Mouse (Mus musculus) embryonic facial prominence, embryonic 15.5 days (tissue): Measurements from ENCODE around the gene Myh10. TPM values are rescaled to one million over a fixed set of nuclear protein-coding genes. Genes with fewer than 3 reads are reported as not detected.
"Not testable (repeated sequence)": the region's sequence is repeated elsewhere in the genome, so short reads cannot be mapped to it uniquely, and the experiment has no call there.

Source experiments
- ATAC-seq: fragments of 200-750 bp; cut with Nextera tagmentation; 2 replicates; pipeline ENCODE4 v1.8.0; 2017; ENCODE audit warnings: low read depth, moderate TSS enrichment; ENCODE audit not compliant: insufficient number of reproducible peaks, low FRiP score, low TSS enrichment
- H3K27ac ChIP-seq: fragments of 300-500 bp; sonication (generic); replicated peaks from 2 replicates; pipeline ENCODE4 v1.5.1; 2015; ENCODE audit warnings: mild to moderate bottlenecking, inconsistent platforms
- H3K27me3 ChIP-seq: fragments of 300-500 bp; sonication (generic); 2 replicates; pipeline ENCODE4 v1.6.1; 2015; ENCODE audit warnings: inconsistent platforms
- H3K36me3 ChIP-seq: fragments of 300-500 bp; sonication (generic); 2 replicates; pipeline ENCODE4 v1.6.1; 2015; ENCODE audit warnings: mild to moderate bottlenecking, inconsistent platforms
- H3K4me1 ChIP-seq: fragments of 300-500 bp; sonication (generic); 2 replicates; pipeline ENCODE4 v1.6.1; 2015; ENCODE audit warnings: inconsistent platforms
- H3K4me2 ChIP-seq: fragments of 300-500 bp; sonication (generic); replicated peaks from 2 replicates; pipeline ENCODE4 v1.6.1; 2015; ENCODE audit warnings: mild to moderate bottlenecking, inconsistent platforms
- H3K4me3 ChIP-seq: fragments of 300-500 bp; sonication (generic); replicated peaks from 2 replicates; pipeline ENCODE4 v1.5.1; 2015; ENCODE audit warnings: mild to moderate bottlenecking, inconsistent platforms
- H3K9ac ChIP-seq: fragments of 300-500 bp; sonication (generic); 2 replicates; pipeline ENCODE4 v1.6.1; 2015; ENCODE audit warnings: inconsistent platforms
- H3K9me3 ChIP-seq: fragments of 300-500 bp; sonication (generic); replicated peaks from 2 replicates; pipeline ENCODE4 v1.6.1; 2016; ENCODE audit warnings: inconsistent platforms
- WGBS: fragments of 180-500 bp; shearing (Covaris S2); methylation state at CpG from one replicate; pipeline ENCODE4 v1.1.7; 2015; 5-methylcytosine and 5-hydroxymethylcytosine counted together
- polyA plus RNA-seq: library from polyadenylated mRNA; unstranded; fragments of >200 nt; fragmentation: Nextera tagmentation; extraction: Ambion mirVana; gene quantifications from 2 replicates; pipeline ENCODE4 v1.2.1, GENCODE M21; 2015

Myh10 gene
- polyA plus RNA-seq, 1 experiment from 2014 or later, result 87.8 TPM

GRCm38 (mm10) chr11:68719096-68719648 is 27.8 kb downstream of the Myh10 start:
- H3K27ac ChIP-seq, result no peak overlapping the region
- ATAC-seq, result no peak
- 65% methylated on average over 4 of the region's 4 CpGs for WGBS

GRCm38 (mm10) chr11:68719774-68720173 is 28.4 kb downstream of the Myh10 start:
- ATAC-seq, result no peak
- Histone ChIP-seq H3K27ac (no peak overlapping the region), H3K27me3 (no peaks in the 10 kb centered on the region), H3K4me1 (peaks cover 30% of the 10 kb centered on the region), H3K4me2 (no peak overlapping the region), H3K9ac (no peak overlapping the region), H3K4me3 (no peak overlapping the region), H3K9me3 (no peaks in the 10 kb centered on the region), H3K36me3 (peaks cover 32% of the 10 kb centered on the region)
- 76% methylated on average over 5 of the region's 5 CpGs for WGBS

More at GRCm38 (mm10) chr11:68719096-68719648, 27.8 kb downstream of the Myh10 start:
- Histone ChIP-seq H3K27me3 (no peaks in the 10 kb centered on the region), H3K4me3 (no peak overlapping the region), H3K9ac (no peak overlapping the region), H3K36me3 (peaks cover 37% of the 10 kb centered on the region), H3K9me3 (no peaks in the 10 kb centered on the region), H3K4me2 (no peak overlapping the region), H3K4me1 (peaks cover 30% of the 10 kb centered on the region)

- no peak for ATAC-seq
- Histone ChIP-seq H3K36me3 (peaks cover 41% of the 10 kb centered on the region; the same call in 1 of the 2 replicates), H3K27me3 (no peaks in the 10 kb centered on the region), H3K4me2 (no peak overlapping the region), H3K4me1 (peaks cover 5% of the 10 kb centered on the region), H3K9ac (no peak overlapping the region), H3K4me3 (no peak overlapping the region), H3K9me3 (peaks cover 5% of the 10 kb centered on the region; the same call in 1 of the 2 replicates), H3K27ac (no peak overlapping the region)
Observed at GRCm38 (mm10) chr11:68724117-68724516, 32.8 kb downstream of the Myh10 start.

GRCm38 (mm10) chr11:68728693-68729092 is 37.3 kb downstream of the Myh10 start:
- H3K4me1 ChIP-seq, result no peaks in the 10 kb centered on the region
- peaks cover 18% of the 10 kb centered on the region; the same call in 1 of the 2 replicates for H3K36me3 ChIP-seq
- no peak overlapping the region for H3K27ac ChIP-seq
- no peak for ATAC-seq
- H3K4me2 ChIP-seq, result no peak overlapping the region
- no peak overlapping the region for H3K9ac ChIP-seq
- peaks cover 5% of the 10 kb centered on the region; the same call in 1 of the 2 replicates for H3K9me3 ChIP-seq
- 88% methylated on average over 3 of the region's 3 CpGs for WGBS
- no peak overlapping the region for H3K4me3 ChIP-seq
- no peaks in the 10 kb centered on the region for H3K27me3 ChIP-seq

GRCm38 (mm10) chr11:68730792-68731191 is 39.4 kb downstream of the Myh10 start:
- no peak overlapping the region for H3K4me2 ChIP-seq
- no peak for ATAC-seq
- H3K36me3 ChIP-seq, result peaks cover 14% of the 10 kb centered on the region; the same call in 1 of the 2 replicates
- no peak overlapping the region for H3K9ac ChIP-seq
- H3K9me3 ChIP-seq, result peaks cover 5% of the 10 kb centered on the region; the same call in 1 of the 2 replicates
- H3K4me1 ChIP-seq, result no peaks in the 10 kb centered on the region
- H3K4me3 ChIP-seq, result no peak overlapping the region
- H3K27me3 ChIP-seq, result no peaks in the 10 kb centered on the region
- H3K27ac ChIP-seq, result 0 out of 2 replicates have a peak overlapping the region, but pooled peaks have one; percentile 7
- 76% methylated on average over 5 of the region's 5 CpGs for WGBS

- no peaks in the 10 kb centered on the region for H3K27me3 ChIP-seq
- H3K4me3 ChIP-seq, result no peak overlapping the region
- WGBS, result 90% methylated on average over 6 of the region's 6 CpGs
- H3K27ac ChIP-seq, result no peak overlapping the region
- no peak overlapping the region for H3K4me2 ChIP-seq
- H3K9me3 ChIP-seq, result peaks cover 5% of the 10 kb centered on the region; the same call in 1 of the 2 replicates
- no peaks in the 10 kb centered on the region for H3K4me1 ChIP-seq
- peaks cover 8% of the 10 kb centered on the region; the same call in 1 of the 2 replicates for H3K36me3 ChIP-seq
- no peak for ATAC-seq
- H3K9ac ChIP-seq, result no peak overlapping the region
Observed at GRCm38 (mm10) chr11:68732066-68732465, 40.7 kb downstream of the Myh10 start.

- H3K4me2 ChIP-seq, H3K36me3 ChIP-seq, H3K9me3 ChIP-seq, H3K27me3 ChIP-seq, H3K9ac ChIP-seq, H3K4me1 ChIP-seq, ATAC-seq, H3K4me3 ChIP-seq, H3K27ac ChIP-seq: not testable (repeated sequence)
- 92% methylated on average over 3 of the region's 3 CpGs for WGBS
Observed at GRCm38 (mm10) chr11:68733401-68733800, 42.0 kb downstream of the Myh10 start.

- Histone ChIP-seq H3K27ac (no peak overlapping the region), H3K9ac (no peak overlapping the region), H3K9me3 (no peaks in the 10 kb centered on the region), H3K4me2 (no peak overlapping the region), H3K4me1 (no peaks in the 10 kb centered on the region), H3K4me3 (no peak overlapping the region), H3K27me3 (no peaks in the 10 kb centered on the region), H3K36me3 (peaks cover 9% of the 10 kb centered on the region; the same call in 1 of the 2 replicates)
- ATAC-seq, result no peak
- WGBS, result 91% methylated on average over 7 of the region's 7 CpGs
Observed at GRCm38 (mm10) chr11:68739509-68739908, 48.1 kb downstream of the Myh10 start.

GRCm38 (mm10) chr11:68742658-68743057 is 51.3 kb downstream of the Myh10 start:
- no peak overlapping the region for H3K9ac ChIP-seq
- H3K4me2 ChIP-seq, result no peak overlapping the region
- no peak overlapping the region for H3K27ac ChIP-seq
- WGBS, result 88% methylated on average over 2 of the region's 2 CpGs
- H3K36me3 ChIP-seq, result peaks cover 25% of the 10 kb centered on the region
- H3K9me3 ChIP-seq, result no peaks in the 10 kb centered on the region
- H3K4me1 ChIP-seq, result no peaks in the 10 kb centered on the region
- no peak overlapping the region for H3K4me3 ChIP-seq
- ATAC-seq, result no peak
- no peaks in the 10 kb centered on the region for H3K27me3 ChIP-seq

- no peak for ATAC-seq
- H3K36me3 ChIP-seq, result peaks cover 27% of the 10 kb centered on the region
- H3K27me3 ChIP-seq, result no peaks in the 10 kb centered on the region
Observed at GRCm38 (mm10) chr11:68744150-68744549, 52.8 kb downstream of the Myh10 start.

GRCm38 (mm10) chr11:68745374-68746200 is 54.2 kb downstream of the Myh10 start:
- Histone ChIP-seq H3K9ac (no peak overlapping the region), H3K4me2 (no peak overlapping the region), H3K9me3 (no peaks in the 10 kb centered on the region), H3K4me3 (no peak overlapping the region), H3K27ac (no peak overlapping the region), H3K27me3 (no peaks in the 10 kb centered on the region), H3K4me1 (no peaks in the 10 kb centered on the region), H3K36me3 (peaks cover 24% of the 10 kb centered on the region)
- no peak for ATAC-seq
- 83% methylated on average over 16 of the region's 16 CpGs for WGBS

More at GRCm38 (mm10) chr11:68744150-68744549, 52.8 kb downstream of the Myh10 start:
- Histone ChIP-seq H3K4me2 (no peak overlapping the region), H3K9ac (no peak overlapping the region), H3K4me3 (no peak overlapping the region), H3K4me1 (no peaks in the 10 kb centered on the region), H3K9me3 (no peaks in the 10 kb centered on the region), H3K27ac (no peak overlapping the region)
- WGBS, result 85% methylated on average over 3 of the region's 3 CpGs
